Mouse (Mus musculus) heart, adult 18-20 months (tissue): ENCODE measurements around the gene Tmigd1. TPM values are rescaled to one million over a fixed set of nuclear protein-coding genes. Genes with fewer than 3 reads are reported as not detected.

Experiments
- total RNA-seq, 2 experiments: library from RNA; stranded (reverse); gene quantifications; 2 replicates each; pipeline ENCODE4 v1.2.3; 2021

The Tmigd1 gene
- total RNA-seq, 2 experiments from 2014 or later = 0.28 TPM; not detected in 1

Other genes with a start within 250 kb of the Tmigd1 start
- not detected for gene Bhlha9, start 229.7 kb upstream of the Tmigd1 start, total RNA-seq
- 1 to 10 TPM; 4.0 to 7.0 TPM for gene Trarg1, start 222.4 kb upstream of the Tmigd1 start, total RNA-seq
- 10 to 100 TPM; 26.3 to 28.6 TPM for gene Gosr1, start 138.6 kb upstream of the Tmigd1 start, total RNA-seq
- gene Cpd, start 55.1 kb upstream of the Tmigd1 start, total RNA-seq = 10 to 100 TPM; 35.0 to 38.6 TPM
- gene Blmh, start 22.6 kb downstream of the Tmigd1 start, total RNA-seq = 10 to 100 TPM; 26.3 to 30.1 TPM
- gene Slc6a4, start 96.4 kb downstream of the Tmigd1 start, total RNA-seq = under 1 TPM; 0.50 to 0.64 TPM
- gene Nsrp1, start 176.3 kb downstream of the Tmigd1 start, total RNA-seq = 1 to 10 TPM; 9.8 to 10.0 TPM